Mouse (Mus musculus) splenic B cell, adult 2 months (primary cell): ENCODE measurements at regions not wholly inside any gene's neighbourhood (a gene's known extent, or its start where the extent isn't known, plus 50 kb on each side); places are given as distances from the start of the nearest gene placed in this dataset.

Experiments used
- DNase-seq: peaks from one replicate; pipeline ENCODE4 v3.0.0-alpha.2; 2011; ENCODE audit warnings: low read depth, low spot score
- H3K27me3 ChIP-seq: 2 replicates; pipeline ENCODE4 v1.6.1; 2012; ENCODE audit warnings: mild to moderate bottlenecking, low read length, moderate library complexity, mixed read lengths; ENCODE audit not compliant: control insufficient read depth, poor library complexity, insufficient read depth, severe bottlenecking
- H3K36me3 ChIP-seq: 2 replicates; pipeline ENCODE4 v1.6.1; 2012; ENCODE audit warnings: mild to moderate bottlenecking, low read length, moderate library complexity, mixed read lengths; ENCODE audit not compliant: control insufficient read depth, poor library complexity, insufficient read depth, severe bottlenecking

DNA sequence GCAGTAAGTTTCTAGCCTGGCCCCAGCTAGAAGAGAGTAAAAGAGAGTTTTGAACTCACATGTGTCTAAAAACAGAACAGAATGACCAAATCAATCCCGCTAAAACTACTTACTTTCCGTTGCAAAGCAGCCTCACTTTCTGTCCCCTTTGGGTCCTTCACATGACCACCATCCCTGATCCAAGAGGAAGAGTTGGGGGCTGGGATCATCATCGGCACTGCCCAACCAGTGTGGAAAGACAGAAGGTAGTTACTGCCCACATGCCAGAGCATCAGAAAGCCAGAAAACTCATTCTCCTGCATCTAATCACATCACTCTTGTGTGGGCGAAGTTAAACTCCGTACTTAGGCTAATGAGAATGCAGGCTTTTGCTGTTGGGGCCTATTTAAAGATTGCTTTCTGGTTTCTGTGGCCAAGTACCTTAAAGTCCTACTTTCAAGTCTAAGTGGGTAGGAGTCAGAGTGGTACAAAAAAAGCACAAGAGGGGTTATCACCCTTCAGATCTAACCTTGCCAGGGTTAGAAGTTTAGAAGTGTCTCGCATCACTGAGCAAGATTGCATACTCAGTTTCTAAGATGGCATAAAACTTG is 184.0 kb upstream of the Cited2 start:
- Histone ChIP-seq H3K36me3 (no peaks in the 10 kb centered on the region), H3K27me3 (no peaks in the 10 kb centered on the region)
- no peak for DNase-seq

DNA sequence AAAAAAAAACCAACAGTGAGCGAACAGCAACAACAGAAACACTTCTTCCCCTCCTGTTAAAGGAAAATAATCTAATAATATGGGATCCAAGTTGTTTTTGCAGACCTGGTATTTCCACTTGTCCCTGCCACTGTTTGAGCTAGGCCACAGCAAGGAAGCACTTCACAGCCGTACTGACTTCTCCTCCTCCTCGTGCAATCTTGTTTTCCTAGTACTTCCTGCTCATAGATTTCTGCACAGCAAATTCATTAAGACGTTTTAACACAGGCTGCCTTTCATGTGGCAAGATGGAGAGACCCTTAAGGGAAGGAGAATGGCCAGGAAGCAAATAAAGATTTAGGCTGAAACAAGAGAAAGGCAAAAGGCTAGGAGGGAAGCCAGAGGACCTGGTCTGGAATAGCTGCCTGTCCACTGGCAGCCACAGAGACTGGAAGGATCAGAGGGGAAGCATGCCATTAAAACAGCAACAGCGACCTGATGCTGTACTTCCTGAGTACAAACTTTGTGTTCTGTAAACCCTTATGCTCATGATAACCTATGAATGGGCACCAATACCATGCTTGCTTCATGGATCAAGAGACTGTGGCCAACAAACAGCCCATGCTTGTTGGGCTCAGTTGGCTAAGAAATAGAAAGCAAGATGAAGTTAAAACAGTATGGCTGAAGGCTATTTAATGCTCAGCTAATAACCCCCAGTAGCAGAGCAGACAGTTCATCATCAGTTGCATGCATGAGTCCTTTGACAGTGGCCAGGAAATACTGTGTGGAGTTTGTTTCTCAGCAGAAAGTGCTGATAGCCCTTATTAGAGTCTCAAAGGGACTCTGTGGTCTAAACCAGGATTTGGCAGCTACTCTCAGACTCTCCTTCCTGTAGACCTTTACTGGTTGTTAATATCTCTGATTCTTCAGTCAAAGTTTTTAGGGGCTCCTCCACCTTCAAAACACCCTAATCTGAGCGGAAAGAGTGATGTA is 182.3 kb upstream of the Cited2 start:
- no peak for DNase-seq
- Histone ChIP-seq H3K36me3 (no peaks in the 10 kb centered on the region), H3K27me3 (no peaks in the 10 kb centered on the region)

DNA sequence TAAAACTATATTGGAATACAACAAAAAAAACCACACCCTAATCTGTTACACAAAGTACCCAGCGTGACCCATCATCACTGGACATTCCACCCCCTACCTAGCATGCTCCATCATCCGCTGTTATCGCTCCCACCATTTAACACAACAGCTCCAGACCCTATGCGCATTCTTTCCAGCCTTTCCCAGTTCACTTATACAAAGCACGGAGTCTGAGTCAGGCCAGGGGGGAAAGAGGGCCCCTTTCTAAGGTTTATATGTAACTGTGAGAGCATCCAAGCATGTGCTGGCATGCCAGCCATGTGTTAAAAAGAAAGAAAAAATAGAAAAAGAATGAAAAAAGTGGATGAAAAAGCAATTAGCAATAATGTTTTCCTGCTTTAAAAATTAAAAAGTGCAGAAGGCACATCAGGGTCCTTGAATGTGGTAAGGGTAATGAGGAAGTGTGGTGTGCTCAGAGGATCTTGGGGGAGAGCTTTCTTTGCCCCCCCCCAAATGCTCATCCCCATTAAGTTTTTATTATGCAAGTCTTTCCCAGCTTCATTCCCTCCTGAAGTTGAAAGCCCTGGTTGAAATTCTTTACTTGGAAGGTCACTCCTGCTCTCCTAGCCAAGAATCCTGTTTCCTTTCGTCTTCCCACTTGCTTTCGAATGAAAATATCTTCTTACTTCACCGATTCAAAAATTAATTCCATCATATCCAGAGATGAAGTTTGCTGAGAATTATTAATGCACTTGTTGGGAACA is 180.7 kb upstream of the Cited2 start:
- no peaks in the 10 kb centered on the region for H3K36me3 ChIP-seq
- no peak for DNase-seq
- H3K27me3 ChIP-seq: no peaks in the 10 kb centered on the region

DNA sequence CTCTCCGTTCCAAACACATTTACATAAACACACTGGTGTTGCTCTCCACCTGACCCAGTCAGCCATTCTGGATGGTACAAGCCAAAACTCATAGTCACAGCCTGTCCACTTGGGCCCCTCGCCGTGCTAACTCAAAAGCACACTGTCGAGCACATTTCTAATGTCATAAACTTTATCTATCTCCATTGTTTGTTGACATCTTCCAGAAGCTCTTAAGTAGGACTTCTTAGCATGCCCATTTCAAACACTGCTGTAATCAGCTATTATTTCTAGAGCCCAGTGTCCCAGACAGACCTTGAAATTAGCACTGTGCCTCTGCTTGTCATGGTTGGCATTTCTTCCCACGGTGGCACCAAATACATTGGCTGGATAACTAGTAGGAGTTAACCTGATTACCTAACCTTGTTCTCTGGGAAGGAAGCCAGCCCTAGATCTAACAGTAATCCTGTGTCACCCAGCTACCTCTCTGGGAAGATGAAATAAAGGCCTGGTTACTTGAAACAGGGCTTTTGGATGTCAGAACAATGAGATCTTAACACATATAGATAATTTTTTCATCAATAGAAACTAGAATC is 180.1 kb upstream of the Cited2 start:
- Histone ChIP-seq H3K36me3 (no peaks in the 10 kb centered on the region), H3K27me3 (no peaks in the 10 kb centered on the region)
- no peak for DNase-seq

DNA sequence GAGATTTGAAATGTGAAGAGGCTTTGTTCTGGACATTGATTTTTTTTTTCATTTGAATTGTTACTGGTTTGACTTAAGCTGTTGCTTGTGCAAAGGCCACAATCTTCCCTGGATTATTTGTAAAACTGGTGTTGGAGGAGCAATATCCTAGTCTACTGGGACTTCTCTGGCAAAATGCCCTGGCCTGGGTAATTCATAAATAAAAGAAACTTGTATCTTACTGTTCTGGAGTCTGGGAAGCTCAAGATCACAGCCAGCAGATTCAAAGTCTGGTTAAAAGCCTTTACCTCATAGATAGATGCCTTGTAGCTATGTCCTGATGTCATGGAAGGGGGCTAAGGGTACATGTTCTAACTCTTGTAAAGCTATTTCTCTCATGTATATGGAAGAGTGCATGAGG is 177.7 kb upstream of the Cited2 start:
- Histone ChIP-seq H3K36me3 (no peaks in the 10 kb centered on the region), H3K27me3 (no peaks in the 10 kb centered on the region)
- no peak for DNase-seq

DNA sequence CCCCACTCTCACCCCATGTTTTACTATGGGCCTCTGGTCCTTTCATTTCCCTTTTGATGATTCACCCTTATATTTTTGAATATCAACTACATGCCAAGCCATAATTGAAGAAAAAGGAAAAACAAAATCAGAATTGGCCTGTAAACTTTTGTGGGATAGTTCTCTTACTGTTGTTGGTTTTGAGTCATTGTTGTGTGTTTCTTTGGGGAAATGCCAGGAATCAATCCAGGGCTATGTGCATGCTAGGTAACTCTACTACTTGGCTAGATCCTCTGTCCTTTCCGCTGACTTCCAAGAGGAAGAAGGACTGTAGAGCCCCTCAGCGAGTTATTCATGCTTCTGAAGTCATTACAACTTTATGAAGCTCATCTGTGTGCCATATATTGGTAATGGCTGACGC is 175.0 kb upstream of the Cited2 start:
- DNase-seq: no peak
- Histone ChIP-seq H3K36me3 (no peaks in the 10 kb centered on the region), H3K27me3 (no peaks in the 10 kb centered on the region)

DNA sequence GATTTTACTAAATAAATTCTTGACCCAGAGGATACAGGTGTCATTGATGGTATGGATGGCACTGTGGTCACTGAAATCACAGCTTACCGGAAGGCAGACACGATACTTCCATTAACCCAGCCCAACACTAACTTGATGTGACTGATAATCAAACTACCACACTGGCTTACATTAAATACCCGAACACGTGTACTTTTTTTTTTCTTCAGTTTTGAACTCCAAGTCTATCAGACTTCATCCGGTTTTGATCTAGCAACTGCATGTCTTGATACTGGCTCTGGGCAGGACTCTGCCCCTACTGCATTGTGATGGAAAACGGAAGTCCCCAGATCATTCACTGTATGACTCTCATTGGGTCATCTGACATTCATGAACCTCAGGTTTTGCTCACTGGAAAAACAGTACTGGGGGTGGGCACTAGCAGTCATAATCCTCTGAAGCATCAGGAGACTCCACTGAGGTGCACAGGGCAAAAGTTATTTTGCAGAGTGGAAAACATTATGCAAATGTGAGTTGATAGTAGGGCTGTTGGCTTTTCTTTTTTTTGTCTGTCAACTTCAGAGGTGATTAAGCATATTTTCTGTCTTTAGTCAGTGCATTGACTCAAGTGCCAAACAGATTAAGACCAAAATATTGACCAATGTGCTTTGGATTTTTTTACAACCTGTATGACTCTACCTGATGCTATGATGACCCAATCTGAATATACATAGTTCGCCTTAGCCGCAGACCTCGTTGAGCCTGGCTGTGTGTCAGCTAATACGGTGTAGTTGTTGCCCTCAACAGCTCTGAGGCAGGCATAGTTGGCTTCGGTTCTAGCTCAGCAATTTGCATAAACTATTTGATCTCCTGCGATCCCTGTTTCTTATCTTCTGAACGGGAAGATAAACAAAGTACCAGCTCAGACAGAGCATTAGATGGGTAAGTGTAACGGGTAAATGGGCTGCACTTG is 174.1 kb upstream of the Cited2 start:
- no peaks in the 10 kb centered on the region for H3K36me3 ChIP-seq
- no peak for DNase-seq
- H3K27me3 ChIP-seq: no peaks in the 10 kb centered on the region

DNA sequence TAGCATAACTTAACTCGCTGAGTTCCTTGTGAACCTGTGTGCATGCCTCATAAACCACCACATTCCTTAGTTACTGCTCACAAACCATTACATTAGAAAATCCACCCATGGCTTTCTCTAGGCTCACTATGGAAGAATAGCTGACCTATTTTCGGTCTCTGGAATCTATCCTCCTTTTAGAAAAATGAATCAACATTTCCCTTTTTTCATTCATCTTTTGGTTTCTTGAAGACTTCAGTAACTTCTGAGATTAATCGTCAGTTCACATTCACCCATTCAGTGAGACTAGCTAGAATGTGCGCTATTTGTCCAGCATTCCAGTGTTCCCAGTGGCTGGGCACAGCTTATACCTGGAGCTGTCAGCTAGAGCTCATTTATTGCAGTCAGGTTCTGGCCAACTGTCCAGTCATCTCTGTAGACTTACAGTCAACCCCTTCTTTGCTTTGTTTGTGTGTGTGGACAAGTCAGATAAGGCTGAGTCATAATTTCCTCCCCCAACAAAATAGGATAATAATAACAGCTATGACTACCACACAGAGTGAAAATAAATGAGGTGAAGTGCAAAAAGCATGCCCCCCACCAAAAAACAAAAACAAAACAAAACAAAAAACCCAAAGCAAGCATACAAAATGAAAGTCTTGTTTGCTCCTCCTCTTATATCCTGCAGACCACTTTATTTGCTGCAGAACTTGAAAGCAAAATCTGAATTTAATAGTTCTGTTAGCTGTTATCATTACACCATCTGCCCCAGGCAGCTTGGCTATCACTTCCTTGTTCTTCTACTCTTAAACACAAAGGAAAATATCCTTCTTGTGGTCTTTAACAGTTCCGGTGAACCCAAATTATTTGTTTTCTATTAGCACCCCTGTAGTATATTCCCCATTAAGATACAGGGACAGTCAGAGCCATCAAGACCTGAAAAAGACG is 173.0 kb upstream of the Cited2 start:
- Histone ChIP-seq H3K36me3 (no peaks in the 10 kb centered on the region), H3K27me3 (no peaks in the 10 kb centered on the region)
- no peak for DNase-seq

DNA sequence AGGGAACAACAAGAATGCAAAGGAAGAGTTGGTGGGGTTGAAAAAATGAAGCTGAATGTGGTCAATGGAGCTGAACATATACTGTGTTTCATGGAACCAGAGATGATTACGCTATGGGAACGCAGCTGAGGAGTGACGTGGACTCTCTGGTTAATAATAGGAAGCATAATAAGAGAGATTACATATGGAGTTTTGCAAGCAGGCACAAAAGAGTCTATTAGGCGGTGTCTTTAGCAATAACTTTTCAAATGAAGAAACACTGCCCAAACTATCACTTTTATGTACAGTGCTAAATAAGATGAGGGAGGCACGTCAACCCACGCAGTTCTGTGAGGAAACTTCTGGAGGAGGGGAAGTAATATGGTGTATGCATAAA is 172.4 kb upstream of the Cited2 start:
- Histone ChIP-seq H3K36me3 (no peaks in the 10 kb centered on the region), H3K27me3 (no peaks in the 10 kb centered on the region)
- DNase-seq: no peak

DNA sequence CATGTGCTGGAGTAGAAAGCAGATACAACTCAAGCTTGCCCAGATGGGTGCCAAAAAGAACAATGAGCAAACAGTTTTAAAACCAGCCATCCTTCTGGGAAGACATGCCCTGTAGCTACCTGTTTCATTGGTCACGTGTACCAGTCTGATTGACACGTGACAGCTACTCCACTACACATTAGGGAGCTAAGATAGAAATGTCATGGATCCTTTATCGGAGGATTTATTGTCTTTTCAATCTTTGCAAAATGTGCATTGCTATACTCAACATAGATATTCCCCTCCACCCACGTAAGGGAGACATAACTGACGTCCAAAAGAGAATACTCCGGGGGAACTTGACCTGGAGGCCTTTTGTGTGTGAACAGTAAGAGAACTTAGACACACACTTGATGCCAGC is 171.1 kb upstream of the Cited2 start:
- Histone ChIP-seq H3K36me3 (no peaks in the 10 kb centered on the region), H3K27me3 (no peaks in the 10 kb centered on the region)
- DNase-seq: no peak

DNA sequence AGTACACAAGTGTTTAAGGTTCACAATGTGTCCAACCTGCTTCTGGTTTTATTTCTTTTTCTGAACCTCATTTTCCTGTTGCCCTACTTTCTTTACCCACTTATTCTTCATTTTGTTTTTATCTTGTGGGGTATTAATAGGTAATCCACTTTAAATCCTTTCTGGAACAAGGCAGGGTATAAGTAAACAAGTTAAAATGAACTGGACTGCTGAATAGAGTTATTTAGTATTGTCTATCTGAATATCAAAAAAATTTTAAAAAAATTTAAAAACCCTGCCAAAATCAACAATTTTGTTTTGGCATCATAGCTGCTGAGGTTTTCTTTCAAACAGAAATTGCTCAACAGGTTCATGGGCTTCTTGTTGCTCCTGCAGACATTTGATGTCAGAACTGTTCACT is 170.7 kb upstream of the Cited2 start:
- H3K36me3 ChIP-seq: no peaks in the 10 kb centered on the region
- no peaks in the 10 kb centered on the region for H3K27me3 ChIP-seq
- no peak for DNase-seq

DNA sequence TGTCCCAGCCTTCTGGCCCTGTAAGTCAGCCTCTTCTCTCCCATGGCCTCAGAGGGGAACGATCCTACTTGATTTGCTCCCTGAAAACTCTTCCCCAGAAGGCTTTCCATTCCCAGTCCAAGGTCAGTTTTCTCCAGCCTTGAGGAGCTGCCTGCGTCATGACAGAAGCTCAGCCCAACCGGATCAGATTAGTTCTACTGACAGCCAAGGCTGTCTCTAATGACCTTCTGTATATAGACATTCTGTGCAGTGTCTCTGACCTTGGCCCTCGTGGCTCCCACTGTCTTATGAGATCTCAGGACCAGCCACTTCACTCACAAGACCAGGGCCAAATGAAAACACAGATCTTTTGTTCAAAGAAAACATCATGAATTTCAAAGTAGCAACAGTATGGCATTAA is 166.6 kb upstream of the Cited2 start:
- Histone ChIP-seq H3K36me3 (no peaks in the 10 kb centered on the region), H3K27me3 (no peaks in the 10 kb centered on the region)
- DNase-seq: no peak

DNA sequence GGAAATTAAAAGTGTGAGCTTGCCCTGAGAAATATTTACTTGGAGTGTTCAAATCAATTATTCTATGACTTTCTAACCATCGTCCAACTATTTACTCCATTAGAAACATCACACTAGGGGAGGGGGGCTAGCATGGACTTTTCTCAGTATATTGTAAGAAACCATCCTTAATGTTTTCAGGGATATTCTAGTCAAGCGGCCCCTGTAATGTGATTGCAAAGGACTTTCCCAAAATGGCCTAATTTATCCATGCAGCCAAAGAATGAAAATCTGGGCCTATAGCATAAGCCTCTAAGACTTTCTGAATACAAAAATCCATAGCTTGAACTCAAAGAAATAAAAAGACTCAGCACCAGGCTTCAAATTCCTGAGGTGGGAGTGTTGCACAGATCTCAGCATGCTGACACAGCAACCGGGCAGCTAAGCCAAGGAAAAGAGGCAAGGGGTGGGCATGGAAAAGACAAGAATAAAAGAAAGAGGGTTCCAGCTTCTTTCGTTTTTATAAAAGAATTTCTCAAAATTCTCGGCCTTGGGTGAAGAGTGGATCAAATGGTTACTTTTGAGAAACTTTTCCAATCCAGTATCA is 163.6 kb upstream of the Cited2 start:
- DNase-seq: no peak
- no peaks in the 10 kb centered on the region for H3K27me3 ChIP-seq
- no peaks in the 10 kb centered on the region for H3K36me3 ChIP-seq
